Mouse (Mus musculus): ENCODE results near the gene Pax4. TPM values are rescaled to one million over a fixed set of nuclear protein-coding genes. Genes with fewer than 3 reads are reported as not detected.
A peak's percentile ranks its signal among the peaks of the same experiment; 100 is the strongest.

The Pax4 gene
- total RNA-seq, 2 experiments from 2014 or later, result not detected

DNA sequence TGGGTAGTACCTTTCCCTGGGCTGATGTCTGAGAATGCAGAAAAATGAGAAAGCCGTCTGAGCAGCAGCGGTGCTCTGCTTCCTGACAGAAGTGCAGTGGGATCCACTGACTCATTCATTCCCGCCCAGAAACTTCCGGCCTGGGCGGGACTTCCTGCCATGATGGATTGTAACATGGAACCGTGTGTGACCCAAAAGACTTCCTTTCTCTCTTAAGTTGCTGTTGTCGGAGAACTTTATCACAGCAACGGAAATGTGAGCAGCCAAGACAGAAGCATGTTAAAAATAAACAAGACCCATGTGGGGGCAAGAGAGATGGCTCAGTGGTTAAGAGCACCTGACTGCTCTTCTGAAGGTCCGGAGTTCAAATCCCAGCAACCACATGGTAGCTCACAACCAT is 39.1 kb downstream of the Pax4 start:
- ATAC-seq (replicated peaks; ENCODE audit: low FRiP score, poor library complexity, severe bottlenecking), result no peak

DNA sequence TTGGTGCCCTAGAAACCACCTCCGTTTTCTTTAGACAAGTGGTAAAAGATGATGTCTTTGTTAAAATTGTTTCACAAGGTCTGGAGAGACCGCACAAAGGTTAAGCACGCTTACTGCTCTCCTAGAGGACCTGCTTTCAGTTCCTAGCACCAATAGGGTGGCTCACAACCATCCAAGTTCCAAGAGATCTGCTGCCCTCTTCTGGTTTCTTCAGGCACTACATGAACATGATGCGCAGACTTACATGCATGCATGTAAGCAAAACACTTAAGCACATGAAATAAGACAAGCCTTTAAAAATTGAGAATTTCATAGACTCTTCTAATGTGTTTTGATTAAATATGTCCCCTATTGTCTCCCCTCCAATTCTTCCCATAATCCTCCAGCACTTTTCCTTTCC is 49.4 kb downstream of the Pax4 start:
- peak; percentile 67; the same call in 1 of the 2 replicates for ATAC-seq (replicated peaks; ENCODE audit: low FRiP score, poor library complexity, severe bottlenecking)

DNA sequence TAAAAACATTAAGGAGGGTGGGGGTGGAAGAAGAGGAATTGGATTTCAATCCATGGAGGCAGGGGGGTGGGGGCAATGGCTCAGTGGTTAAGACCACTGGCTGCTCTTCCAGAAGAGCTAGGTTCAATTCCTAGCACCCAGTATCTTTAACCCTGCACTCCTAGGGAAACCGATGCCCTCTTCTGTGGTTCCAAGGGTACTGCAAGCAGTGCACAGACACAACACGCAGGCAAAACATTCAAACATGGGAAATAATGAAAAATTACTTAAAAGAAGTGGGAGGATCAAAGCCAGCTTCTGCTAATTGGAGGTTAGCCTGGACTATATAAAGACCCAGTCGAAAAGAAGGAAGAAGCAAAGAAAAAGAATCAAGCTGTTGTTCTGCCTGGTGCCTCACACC is 50.4 kb downstream of the Pax4 start:
- no peak for ATAC-seq (replicated peaks; ENCODE audit: low FRiP score, poor library complexity, severe bottlenecking)

DNA sequence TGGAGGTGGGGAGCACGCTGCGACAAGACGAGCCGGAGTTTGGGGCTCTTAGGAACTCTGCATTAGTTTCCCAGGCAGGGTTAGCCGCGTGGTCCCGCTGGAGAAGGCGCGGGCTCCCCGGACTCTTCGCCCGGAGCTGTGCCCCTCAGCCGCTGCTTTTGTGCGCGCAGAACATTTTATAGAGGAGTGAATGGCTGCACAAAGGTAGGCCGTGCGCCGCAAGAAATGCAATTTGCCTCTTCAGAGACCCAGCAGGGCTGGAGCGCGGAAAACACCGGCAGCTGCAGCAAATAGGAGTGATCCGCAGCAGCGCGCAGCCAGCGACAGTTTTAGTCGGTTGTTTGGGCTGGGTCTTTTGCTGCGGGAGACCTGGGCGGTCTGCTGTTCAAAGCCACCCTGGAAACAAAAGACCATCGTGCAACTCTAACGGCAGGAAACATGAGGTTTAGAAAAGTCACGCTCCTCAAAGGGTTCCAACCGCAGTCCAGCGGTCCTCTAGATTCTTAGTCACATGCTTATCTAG is 51.4 kb downstream of the Pax4 start, which contains the start of gene Zfp800:
TSS of gene Zfp800 (minus strand) at position 325 of the 523 bp plus-strand sequence.
- no peak for ATAC-seq (replicated peaks; ENCODE audit: low FRiP score, poor library complexity, severe bottlenecking)

DNA sequence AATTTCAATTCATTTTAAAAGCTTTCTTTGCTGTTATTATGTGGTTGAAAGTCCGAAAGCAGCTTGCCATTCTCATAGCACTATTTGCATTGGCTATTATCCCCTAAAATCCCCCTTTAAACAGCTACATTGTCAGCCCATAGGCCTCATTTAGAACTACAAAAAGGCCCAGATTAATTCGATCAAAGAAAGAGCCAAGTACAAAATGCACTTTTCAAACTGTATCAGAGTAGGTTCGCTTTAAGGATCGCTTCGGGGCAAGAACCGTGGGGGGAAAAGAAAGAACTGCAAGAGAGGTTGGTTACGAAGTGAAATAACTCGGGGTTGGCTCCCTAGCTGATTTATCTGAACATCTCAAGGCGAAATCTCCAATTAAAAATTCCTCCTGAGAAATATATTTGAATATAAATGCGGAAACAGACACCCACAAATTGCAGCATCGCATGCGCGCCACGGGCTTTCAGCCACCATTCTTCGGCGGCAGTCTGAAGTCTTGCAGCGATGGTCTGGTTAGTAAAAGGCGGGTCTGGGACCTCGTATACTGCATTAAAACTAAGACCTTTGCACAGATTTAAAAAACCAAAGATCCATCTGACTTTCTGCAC is 52.2 kb downstream of the Pax4 start:
- ATAC-seq (replicated peaks; ENCODE audit: low FRiP score, poor library complexity, severe bottlenecking), result no peak

DNA sequence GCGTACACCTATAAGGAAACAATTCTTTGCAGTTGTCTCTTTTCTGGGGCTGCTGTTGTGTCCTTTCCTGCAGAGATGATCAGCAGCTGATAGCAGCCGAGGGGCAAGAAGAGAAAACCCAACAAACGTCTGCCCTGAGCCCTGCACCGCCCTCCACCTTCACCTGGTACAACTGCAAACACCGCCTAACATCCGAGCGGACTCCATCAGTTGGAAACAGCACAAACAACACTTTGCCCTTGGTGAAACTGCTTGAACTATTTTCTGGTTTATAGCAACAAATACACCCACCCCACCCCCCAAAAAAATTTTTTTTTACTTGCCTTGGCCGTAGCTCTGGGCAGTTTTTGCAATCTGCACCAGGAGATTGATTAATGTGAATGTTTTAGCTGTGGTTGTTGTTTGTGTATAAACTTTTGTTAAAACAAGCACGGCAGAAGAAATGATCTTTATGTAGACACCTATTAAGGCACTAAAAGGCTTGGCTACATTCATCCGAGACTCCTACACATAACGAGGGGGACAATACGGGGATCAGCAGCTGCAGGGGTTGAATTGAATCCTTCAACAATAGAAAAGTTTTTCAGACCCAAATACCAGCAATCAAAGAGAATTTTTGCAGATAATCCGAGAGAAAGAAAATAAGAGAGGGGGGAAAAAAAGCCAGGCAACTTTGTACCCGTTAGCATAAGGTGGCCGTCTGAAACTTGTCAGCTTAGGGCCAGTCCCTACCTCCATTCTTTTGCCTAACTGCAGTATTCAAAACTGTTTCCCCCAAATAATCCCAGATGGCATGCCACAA is 52.9 kb downstream of the Pax4 start:
- no peak for ATAC-seq (replicated peaks; ENCODE audit: low FRiP score, poor library complexity, severe bottlenecking)

Other genes starting within 250 kb of the Pax4 start
- 19.2 and 32.8 TPM in 2 replicates for gene Zfp800, start 51.3 kb downstream of the Pax4 start, total RNA-seq (2015; ENCODE audit: low replicate concordance)
- 31.1 and 42.8 TPM in 2 replicates for gene Zfp800, start 51.3 kb downstream of the Pax4 start, total RNA-seq (2017; ENCODE audit: low replicate concordance)
- 175 and 190 TPM in 2 replicates for gene Arf5, start 25.8 kb downstream of the Pax4 start, total RNA-seq (2015; ENCODE audit: low replicate concordance)
- gene Arf5, start 25.8 kb downstream of the Pax4 start, total RNA-seq (2017; ENCODE audit: low replicate concordance), result 211 and 230 TPM in 2 replicates
- 0.77 TPM in 1 of 2 replicates, not detected in the other for gene Fscn3, start 21.6 kb downstream of the Pax4 start, total RNA-seq (2015; ENCODE audit: low replicate concordance)
- gene Fscn3, start 21.6 kb downstream of the Pax4 start, total RNA-seq (2017; ENCODE audit: low replicate concordance), result 0.09 TPM in 1 of 2 replicates, not detected in the other
- 8.4 and 8.5 TPM in 2 replicates for gene Gcc1, start 21.0 kb downstream of the Pax4 start, total RNA-seq (2015; ENCODE audit: low replicate concordance)
- 19.5 and 22.2 TPM in 2 replicates for gene Gcc1, start 21.0 kb downstream of the Pax4 start, total RNA-seq (2017; ENCODE audit: low replicate concordance)
- 12.7 and 19.8 TPM in 2 replicates for gene Snd1, start 25.8 kb upstream of the Pax4 start, total RNA-seq (2015; ENCODE audit: low replicate concordance)
- gene Snd1, start 25.8 kb upstream of the Pax4 start, total RNA-seq (2017; ENCODE audit: low replicate concordance), result 24.8 and 33.9 TPM in 2 replicates

All from erythroblast, adult 5-6 weeks (primary cell).